Mouse (Mus musculus) spleen, adult 2 months (tissue): ENCODE results near the gene Gm42742.

ENCODE experiments used
- CTCF ChIP-seq: fragments of 200-500 bp; IDR thresholded peaks from 2 replicates; pipeline ENCODE4 v1.5.1; 2011; ENCODE audit warnings: mild to moderate bottlenecking, inconsistent platforms; ENCODE audit not compliant: insufficient read depth, insufficient read length, insufficient replicate concordance; ENCODE audit errors: extremely low read depth
- POLR2A ChIP-seq: fragments of 200-500 bp; IDR thresholded peaks from 2 replicates; pipeline ENCODE4 v1.6.1; 2011; ENCODE audit warnings: low read depth, low read length, inconsistent platforms

DNA sequence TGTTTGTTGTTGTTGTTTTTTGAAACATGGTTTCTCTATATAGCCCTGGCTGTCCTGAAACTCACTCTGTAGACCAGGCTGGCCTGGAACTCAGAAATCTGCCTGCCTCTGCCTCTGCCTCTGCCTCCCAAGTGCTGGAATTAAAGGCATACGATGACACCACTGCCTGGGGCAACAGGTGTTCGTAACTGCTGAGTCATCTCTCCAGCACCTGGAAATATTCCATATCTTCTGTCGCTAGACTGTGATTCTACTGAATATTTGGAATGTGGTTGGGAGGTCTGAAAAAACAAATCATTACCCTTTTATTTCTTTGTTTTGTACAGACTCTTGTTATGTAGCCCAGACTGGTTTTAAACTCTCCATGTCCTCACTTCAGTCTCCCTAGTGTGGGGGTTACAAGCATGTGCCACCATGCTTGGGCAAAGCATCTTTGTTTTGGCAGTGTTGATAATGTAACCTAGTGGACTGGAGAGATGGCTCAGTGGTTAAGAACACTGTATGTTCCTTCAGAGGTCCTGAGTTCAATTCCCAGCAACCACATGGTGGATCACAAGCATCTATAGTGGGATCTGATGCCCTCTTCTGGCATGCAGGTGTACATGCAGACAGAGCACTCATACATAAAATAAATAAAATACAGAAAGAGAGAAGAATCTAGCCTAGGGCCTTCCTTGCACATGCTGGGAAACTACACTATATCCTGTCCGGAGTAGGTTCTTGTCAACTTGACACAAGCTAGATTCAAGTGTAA lies 16.6 kb downstream of the Gm42742 start:
- TF ChIP-seq CTCF (no peak), POLR2A (no peak)
